Mouse (Mus musculus) cerebellum, postnatal 4 days (tissue): Measurements from ENCODE around the gene Ribc2.

Source experiments
- DNase-seq, 2 experiments: peaks; one replicate each; pipeline ENCODE4 v3.0.0; 2022; ENCODE audit warnings: low spot score in 2 of 2, mixed read lengths in 1 of 2

Ribc2 gene

DNA sequence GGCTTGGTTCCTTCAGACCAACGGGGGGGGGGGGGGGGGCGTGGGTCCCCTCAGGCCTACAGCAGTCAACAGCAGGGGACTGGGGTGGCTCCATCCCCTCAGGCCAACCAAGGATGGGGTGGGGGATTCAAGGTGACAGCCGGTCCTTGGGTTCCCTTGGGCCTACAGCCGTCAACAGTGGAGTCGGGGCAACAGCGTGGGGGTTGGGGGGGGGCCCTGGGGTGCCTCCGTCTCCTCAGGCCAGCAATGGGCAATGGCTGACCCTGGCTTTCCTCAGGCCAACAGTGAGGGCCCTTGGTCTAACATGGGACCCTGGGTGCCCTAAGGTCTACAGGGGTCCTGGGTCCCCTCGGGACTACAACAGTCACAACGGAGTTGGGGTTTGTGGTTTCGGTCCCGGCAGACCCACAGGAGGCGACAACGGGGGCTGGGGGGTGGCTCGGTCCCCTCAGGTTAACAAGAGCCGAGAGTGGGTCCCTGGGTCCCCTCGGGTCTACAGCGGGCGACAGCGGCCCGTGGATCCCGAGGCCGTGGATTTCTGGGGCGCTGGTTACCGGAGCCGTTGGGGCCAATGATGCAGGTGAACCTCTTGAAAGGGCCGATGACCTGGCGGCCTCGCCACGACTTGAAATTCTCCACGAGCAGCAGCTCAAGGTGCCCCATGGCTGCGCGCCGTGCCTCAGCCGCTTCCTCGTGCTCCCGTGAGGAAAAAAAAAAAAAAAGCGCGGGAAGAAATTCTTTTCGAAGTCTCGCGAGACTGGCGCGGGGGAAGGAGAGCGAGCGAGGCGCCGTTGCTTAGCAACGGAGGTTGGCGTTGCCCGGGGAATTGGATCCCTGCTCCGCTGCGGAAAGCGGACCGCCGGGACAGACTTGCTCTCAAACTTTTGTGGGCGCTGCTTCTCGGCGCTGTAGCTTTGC lies at the start of gene Ribc2, which contains the start of gene Smc1b:
Gene Ribc2 (plus strand): TSS at position 804 of the 918 bp plus-strand sequence.
Gene Smc1b (minus strand): TSS at position 690 of the 918 bp plus-strand sequence.
- peak; percentile 37 to 76 for DNase-seq

DNA sequence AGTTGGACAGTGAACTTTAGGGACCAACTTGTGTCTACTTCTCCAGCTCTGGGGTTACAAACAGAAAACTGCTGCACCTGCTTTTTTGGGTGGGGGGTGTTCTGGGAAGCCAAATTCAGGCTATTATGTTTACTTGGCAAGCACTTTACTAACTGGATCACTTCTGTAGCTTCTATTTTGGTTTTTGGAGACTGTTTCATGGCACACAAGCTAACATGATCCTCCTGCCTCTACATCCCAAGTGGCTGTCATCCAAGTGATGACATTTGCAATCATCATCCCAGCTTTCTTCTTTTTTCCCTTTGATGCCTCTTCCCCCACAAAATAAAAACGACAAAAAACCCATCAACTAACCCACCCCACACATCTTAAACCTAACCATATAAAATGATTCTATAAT lies 46.2 kb upstream of the Ribc2 start:
- no peak for DNase-seq

DNA sequence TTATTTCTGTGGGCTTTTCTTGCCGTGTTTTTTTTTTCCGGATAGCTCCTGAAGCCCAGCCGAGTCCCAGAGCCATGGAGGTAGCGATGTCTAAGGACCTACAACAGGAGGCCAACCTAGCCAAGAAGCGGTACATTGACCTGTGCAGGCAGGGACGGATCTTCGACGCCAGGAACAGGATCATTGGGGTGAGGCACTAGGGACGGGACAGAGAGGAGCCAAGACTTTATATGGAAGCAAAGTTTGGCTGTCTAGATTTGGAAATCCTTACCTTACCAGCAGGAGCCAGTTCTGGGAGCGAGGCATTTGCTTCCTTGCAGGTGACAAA lies 279 bp downstream of the Ribc2 start:
- DNase-seq: no peak

DNA sequence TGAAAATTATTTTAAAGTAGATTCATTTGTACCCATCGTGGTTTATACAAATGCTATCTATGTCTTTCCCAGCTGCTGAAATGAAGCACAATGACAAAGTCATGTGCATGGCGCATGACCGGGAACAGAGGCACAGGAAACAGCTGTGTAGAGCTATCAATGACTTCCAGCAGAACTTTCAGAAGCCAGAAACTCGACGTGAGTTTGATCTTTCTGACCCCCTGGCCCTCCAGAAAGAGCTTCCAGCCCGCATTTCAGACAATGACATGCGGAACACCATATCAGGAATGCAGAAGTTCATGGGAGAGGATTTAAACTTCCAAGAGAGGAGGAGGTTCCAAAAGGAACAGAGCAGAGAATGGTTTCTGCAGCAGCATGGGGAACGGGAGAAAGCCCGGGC lies 3.3 kb downstream of the Ribc2 start:
- no peak for DNase-seq

DNA sequence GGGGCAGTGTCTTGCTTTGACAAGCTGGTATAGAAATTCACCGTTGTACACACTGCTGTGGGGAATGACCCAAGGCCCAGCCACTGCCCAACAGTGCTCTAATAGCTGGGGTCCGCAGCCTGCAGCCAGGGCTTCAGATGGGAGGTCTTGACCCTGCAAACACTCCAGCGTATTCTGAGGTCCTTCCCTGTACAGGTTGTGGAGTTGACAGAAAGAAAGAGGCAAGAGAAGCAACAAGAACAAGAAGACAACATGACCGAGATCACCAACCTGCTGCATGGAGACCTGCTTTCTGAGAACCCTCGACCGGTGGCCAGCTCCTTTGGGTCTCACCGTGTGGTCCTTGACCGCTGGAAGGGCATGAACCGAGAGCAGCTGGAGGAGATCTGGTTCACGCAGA lies 9.4 kb downstream of the Ribc2 start:
- no peak for DNase-seq

DNA sequence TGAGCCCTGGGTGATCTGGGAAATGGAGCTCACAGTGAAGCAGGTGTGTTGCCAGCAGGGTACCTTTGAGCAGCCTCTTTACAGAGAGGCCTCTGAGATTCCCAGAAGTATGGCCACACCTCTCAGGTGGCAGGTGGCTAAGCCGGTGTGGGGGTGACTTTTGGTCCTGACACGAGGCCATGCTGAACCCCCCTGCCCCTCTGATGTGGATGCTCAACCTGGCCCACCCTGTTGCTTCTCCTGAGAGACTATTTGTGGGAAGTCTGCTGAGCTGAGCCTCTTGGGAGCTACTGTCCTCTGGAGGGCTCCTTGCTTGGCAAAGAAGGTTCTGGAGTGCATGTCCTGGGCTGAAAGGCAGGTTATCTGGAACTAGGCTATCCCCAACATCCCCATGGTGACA lies 10.6 kb downstream of the Ribc2 start:
- no peak for DNase-seq

- no peak for DNase-seq
Observed at GRCm38 (mm10) chr15:85143161-85143560, 11.3 kb downstream of the Ribc2 start.

GRCm38 (mm10) chr15:85143747-85144146 lies 11.9 kb downstream of the Ribc2 start:
- DNase-seq: no peak

- DNase-seq: no peak
Observed at GRCm38 (mm10) chr15:85144249-85144648, 12.4 kb downstream of the Ribc2 start.

DNA sequence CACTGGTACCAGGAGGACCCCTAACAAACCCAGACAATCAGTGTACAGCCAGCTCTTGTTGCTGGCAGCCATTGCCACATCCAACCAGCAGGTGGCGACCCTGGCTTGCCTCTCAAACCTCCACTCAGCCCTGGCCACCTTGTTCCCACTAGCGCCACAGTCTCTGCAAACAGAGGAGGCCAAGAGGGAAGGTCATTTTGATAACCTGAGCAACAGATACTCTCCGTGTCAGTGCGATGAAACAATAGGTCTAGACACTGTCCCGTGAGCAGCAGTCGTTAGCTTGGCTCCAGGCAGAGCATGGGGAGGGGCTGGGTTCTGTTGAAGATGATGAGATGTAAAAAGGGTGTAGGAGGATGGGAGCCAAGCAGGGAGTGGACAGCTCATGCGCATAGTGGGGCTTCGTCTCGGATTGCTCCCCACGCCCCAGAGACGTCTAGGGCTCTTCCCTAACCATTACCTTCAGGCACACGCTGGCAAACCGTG lies 19.6 kb downstream of the Ribc2 start:
- peak; percentile 71 to 86 for DNase-seq

- DNase-seq: no peak
Observed at GRCm38 (mm10) chr15:85152577-85152976, 20.7 kb downstream of the Ribc2 start.

DNA sequence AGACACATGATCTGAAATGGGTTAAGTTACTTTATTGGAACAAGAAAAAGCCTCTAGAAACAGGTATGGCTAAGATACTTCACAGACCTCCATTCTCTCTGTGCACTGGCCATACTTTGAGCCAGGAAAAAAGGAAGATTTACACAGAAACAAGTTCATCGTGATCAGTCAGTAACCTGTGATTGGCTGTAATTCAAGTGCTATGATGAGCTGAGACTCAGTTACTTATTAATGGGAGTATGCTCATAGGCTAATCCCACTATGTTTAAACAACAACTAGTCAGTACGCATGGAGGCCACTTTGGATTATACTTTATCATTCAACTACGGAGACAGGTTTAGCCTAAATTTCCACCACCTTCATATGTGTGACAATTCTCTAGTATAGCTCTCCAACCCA lies 22.2 kb downstream of the Ribc2 start:
- DNase-seq: no peak

GRCm38 (mm10) chr15:85156198-85156597 lies 24.3 kb downstream of the Ribc2 start:
- no peak for DNase-seq

- DNase-seq: no peak
Observed at GRCm38 (mm10) chr15:85161416-85161815, 29.5 kb downstream of the Ribc2 start.

- no peak for DNase-seq
Observed at GRCm38 (mm10) chr15:85162693-85163663, 31.1 kb downstream of the Ribc2 start.

DNA sequence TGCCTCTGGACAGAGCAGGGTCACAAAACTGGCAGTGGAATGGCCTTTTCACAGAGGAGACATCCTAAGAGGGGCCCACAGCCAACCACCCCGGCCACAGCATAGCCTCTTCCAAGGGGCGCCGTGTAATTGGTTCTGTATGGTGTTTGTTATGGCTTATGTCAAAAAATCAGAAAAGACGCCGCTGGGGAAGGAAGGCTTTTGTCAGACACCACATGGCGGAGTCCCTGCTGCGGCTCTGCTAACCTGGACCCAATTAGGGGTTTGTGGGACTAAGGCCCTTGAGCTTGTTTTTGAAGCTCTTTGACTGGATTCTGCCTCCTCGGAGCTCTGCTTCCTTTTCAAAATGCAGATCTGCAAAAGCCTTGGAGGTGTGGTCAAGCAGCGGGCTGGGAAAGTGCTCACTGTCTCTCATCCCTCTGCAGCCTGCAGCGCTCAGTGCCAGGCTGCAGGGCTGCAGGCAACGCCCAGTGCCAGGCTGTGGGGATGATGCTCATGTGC lies 34.6 kb downstream of the Ribc2 start:
- DNase-seq: no peak

- DNase-seq: no peak
Observed at GRCm38 (mm10) chr15:85167086-85167679, 35.3 kb downstream of the Ribc2 start.

GRCm38 (mm10) chr15:85172054-85172453 lies 40.2 kb downstream of the Ribc2 start:
- no peak for DNase-seq

DNA sequence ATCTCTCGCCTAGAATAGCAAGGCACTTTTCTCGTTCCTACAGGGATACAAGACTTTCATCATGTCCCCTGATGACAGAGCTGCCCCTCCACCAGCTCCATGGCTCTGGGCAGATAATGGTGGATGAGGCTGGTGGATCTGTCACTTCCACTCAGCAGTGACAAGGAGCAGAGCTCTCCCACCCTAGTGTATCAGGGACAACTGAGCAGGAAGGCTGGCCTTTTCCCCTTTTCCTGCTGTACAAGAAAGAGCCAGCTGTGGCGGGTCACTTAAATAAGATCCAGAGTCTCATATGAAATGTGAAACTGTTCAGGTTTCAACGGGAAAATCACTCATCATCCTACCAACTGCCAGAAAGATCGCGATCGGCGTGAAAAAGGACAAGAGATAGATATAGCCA lies 41.5 kb downstream of the Ribc2 start:
- DNase-seq: no peak

DNA sequence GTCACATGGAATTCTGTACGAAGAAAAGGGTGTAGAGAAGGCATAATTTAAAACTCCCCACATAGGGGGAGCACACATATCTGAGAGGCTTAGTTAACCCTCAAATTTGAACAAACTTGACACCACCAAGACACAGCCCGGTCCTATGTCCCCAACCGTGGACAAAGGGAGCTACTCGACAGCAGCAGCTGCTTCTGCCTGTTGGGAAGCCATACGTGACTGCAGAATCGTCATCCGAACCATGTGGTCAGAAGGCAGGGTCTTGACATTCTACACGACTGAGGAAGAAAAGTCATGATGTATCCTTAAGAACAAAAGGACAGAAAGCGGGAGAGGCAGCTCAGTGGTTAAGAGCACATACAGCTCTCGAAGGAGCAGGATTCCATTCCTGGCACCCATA lies 42.2 kb downstream of the Ribc2 start:
- DNase-seq: no peak

DNA sequence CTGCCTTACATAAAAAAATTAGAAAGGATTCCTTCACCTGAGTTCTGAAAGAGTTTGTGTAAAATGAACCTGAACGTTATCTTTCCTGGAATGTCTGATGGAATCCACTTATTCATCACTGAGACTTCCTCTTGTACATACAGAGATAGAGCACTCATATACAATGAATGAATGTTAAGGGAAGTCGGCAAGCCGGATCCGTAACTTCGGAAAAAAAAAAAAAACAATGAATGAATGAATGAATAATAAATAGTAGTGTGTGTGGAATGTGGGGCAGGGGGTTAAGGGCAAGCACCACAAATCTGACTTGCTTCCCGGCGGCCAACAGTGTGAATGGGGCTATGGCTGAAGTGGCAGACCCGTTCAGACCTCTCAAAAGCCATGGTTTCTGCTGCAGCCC lies 45.7 kb downstream of the Ribc2 start:
- DNase-seq: peak in 1 of 2 experiments; percentile 23

GRCm38 (mm10) chr15:85178172-85178571 lies 46.3 kb downstream of the Ribc2 start:
- no peak for DNase-seq
